Mouse (Mus musculus): ENCODE data around the gene BC004004.
A peak's percentile ranks its signal among the peaks of the same experiment; 100 is the strongest.
"Not testable (repeated sequence)": the region's sequence is repeated elsewhere in the genome, so short reads cannot be mapped to it uniquely, and the experiment has no call there.

The BC004004 gene

GRCm38 (mm10) chr17:29260501-29260900, 8.1 kb upstream of the BC004004 start:
- DNase-seq (ENCODE audit: low spot score), result no peak

DNA sequence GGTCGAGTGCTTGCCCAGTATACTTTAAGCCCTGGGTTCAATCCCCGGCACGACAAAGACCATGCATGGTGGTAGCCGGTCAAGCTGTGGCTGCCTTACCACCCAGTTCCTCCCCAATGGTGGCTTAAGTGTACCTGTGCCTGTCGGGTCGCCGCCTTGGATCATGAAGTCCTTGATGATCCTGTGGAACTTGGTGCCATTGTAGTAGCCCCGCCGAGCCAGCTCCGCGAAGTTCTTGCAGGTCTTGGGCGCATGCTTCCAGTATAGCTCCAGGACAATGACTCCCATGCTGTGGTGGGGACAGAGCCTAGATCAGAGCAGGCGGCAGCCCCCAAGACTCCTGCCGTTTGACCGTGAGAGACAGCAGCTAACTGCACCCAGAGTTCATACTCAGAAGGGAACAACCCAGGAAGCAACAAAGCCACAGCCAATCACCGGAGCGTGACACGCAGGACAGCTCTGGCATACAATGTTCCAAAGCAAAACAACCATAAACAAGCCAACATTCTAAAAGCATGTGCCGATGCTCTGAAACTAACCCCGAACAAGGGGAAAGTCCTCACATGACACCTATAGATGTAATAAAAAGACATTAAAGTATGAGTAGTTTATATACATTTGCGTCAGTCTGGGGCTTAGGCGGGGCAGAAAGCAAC, 6.9 kb upstream of the BC004004 start:
- no peak for DNase-seq (ENCODE audit: low spot score)

DNA sequence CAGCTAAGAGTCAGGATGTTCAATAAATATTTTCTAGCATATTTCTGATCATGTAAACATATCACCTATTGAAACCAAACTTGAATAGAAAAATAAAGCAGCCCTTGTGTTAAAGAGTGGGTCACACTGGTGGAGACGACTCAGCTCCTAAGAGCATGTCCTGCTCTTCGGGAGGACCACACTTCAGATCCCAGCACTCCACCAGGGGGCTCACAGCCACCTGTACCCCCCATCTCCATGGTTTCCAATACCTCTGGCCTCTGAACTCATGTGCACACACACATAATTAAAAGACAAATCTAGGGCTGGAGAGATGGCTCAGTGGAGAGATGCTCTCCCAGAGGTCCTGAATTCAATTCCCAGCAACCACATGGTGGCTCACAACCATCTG, 6.3 kb upstream of the BC004004 start:
- DNase-seq (ENCODE audit: low spot score), result no peak

DNA sequence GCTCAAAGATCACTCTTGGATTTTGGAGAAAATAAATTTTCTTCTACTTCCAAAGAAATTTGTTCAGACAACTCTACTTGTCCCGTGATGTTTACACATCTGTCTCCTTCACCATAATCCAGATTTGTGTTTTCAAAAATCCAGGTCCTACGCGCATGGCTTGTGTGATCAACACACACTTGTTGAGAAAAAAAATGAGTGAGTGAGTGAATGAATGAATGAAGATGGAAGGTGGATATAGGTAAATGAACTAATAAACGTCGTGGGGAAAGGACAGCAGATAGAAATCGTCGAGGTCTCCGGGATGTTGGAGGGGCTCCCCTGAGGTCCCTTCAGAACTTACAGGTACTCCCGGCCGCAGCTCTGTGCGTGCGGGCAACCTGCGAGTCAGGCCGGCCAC, 5.2 kb upstream of the BC004004 start:
- no peak for DNase-seq (ENCODE audit: low spot score)

- peak; percentile 83 for DNase-seq (ENCODE audit: low spot score)
These were observed 4.6 kb upstream of the BC004004 start, which contains the start of gene Ppil1 for GRCm38 (mm10) chr17:29263840-29264633. Ppil1 (minus strand) TSS chr17:29264186.

GRCm38 (mm10) chr17:29264760-29265159, 3.8 kb upstream of the BC004004 start:
- no peak for DNase-seq (ENCODE audit: low spot score)

DNA sequence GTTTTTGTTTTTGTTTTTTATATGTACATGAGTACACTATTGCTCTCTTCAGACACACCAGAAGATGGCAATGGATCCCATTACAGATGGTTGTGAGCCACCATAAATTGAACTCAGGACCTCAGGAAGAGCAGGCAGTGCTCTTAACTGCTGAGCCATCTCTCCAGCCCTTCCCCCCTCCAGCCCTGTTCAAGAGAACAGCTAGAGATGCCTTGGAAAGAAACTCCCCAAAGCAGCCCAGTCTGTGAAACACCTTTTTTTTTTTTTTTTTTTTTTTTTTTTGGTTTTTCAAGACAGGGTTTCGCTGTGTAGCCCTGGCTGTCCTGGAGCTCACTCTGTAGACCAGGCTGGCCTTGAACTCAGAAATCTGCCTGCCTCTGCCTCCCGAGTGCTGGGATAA, 1.5 kb upstream of the BC004004 start:
- DNase-seq (ENCODE audit: low spot score), result not testable (repeated sequence)

DNA sequence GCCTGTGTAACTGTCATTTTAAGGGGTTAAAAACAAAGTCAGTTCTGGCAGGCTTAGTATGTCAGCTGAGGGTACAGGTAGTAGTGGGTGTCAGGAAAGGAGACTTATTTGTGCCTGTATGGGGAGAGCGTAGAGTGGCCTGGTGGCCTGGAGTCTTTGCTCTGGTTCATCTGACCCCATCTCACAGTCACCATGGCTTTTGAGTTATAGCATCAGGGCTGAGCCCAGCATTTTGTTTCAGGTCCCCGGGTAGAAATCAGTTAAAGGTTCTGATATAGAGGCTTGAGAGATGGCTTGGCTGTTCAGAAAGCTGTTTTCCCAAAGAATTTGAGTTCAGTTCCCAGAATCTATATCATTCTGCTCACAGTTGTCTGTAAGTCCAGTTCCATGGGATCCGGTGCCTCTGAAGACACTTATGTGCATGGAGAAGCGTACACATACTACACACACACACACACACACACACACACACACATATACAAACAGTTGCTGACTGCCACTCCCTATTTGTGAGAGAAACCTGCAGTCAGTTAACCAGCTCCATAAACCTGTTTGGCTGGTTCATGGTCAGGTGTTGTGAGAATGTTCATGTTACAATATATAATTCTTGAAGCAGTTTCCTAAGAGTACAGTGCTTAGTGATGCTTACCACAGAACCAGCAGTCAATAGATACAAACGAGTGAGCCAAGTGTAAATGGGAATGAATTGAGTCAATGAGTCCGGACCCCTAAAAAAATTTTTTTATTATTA, 482 bp upstream of the BC004004 start:
- DNase-seq (ENCODE audit: low spot score), result peak; percentile 33

GRCm38 (mm10) chr17:29269349-29269706, 740 bp downstream of the BC004004 start:
- DNase-seq (ENCODE audit: low spot score), result no peak

DNA sequence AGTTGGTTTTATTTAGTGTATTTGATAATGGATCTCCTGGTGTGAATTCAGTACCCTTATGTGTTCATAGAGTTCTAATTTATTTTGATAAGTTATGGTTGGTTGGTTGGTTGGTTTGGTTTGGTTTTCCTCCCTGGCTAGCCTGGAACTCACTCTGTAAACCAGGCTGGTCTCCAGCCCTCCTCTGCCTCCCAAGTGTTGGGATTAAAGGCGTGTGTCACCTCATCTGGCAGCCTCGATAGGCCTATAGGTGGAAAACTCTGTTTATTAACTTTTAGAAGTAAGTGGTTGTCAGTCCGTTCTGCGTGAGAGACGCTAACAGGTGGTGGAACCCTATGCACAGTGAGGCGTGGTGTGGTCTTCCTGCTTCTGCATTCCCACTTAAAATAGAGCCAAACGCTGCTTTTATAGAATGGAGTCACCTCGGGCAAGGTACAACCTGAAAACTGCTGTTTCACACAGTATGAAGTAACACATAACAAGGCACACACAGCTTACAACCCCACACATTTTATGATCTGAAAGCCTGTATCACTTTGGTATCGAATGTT, 1.6 kb downstream of the BC004004 start:
- DNase-seq (ENCODE audit: low spot score), result no peak

DNA sequence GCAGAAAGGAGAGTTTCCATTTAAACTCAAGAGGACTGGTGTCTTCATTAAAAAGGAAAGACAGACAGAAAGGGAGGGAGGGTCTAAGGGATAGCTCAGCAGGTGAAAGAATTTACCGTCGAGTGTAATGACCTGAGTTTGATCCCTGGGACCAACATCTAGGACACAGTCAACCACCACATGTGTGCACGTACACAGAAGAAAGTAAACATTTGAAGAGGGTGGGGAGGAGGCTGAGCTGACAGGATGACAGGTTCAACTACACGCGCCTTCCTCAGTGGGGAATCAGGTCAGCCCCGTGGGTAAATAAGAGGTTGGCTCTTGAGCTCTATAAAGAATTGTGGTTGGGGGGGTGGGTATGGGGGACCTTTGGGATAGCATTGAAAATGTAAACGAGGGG, 4.6 kb downstream of the BC004004 start:
- DNase-seq (ENCODE audit: low spot score), result no peak

- no peak for DNase-seq (ENCODE audit: low spot score)
These were observed 5.3 kb downstream of the BC004004 start for GRCm38 (mm10) chr17:29273889-29274288.

- DNase-seq (ENCODE audit: low spot score), result no peak
These were observed 11.8 kb downstream of the BC004004 start for GRCm38 (mm10) chr17:29280422-29280821.

- no peak for DNase-seq (ENCODE audit: low spot score)
These were observed 13.0 kb downstream of the BC004004 start for GRCm38 (mm10) chr17:29281541-29281940.

- no peak for DNase-seq (ENCODE audit: low spot score)
These were observed 13.8 kb downstream of the BC004004 start for GRCm38 (mm10) chr17:29282216-29282952.

GRCm38 (mm10) chr17:29291793-29292192, 23.2 kb downstream of the BC004004 start:
- no peak for DNase-seq (ENCODE audit: low spot score)

- no peak for DNase-seq (ENCODE audit: low spot score)
These were observed 24.4 kb downstream of the BC004004 start for GRCm38 (mm10) chr17:29292996-29293395.

- DNase-seq (ENCODE audit: low spot score), result no peak
These were observed 25.4 kb downstream of the BC004004 start for GRCm38 (mm10) chr17:29293807-29294605.

DNA sequence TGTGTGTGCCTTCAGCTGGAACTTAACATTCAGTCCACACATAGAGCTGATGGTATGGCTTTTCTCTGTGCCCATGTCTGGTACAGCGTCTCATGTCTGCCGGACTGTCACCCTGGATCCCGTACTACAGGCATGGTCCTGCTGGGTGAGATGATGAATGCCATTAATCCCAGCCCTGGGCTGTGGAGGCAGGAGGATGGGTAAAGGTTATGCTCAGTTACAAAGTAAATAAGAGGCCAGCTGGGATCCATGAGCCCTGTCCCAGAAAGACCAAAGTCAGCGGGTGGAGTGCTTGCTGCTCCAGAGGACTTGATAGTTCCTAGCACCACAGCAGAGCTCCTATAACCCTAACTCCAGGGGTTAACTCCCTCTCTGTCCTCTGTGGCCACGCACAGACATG, 27.2 kb downstream of the BC004004 start:
- no peak for DNase-seq (ENCODE audit: low spot score)

DNA sequence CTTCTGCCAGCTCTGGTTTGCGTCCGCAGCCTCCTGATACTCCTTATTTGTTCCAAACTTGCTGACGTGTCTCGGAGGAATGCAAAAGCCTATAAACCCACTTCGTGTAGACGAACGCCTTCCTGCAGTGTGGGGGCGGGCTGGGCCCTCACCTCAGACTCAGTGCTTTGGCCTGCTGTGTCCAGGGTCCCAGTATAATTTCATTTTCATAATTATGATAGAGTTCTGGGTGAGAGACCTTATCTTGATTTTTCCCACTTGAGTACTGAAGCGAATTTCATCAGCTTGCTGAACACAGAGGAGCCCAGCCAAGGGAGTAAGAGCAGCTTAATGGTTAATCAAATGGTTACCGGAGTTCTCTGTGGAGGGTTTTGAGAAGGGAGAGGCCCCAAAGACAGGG, 28.7 kb downstream of the BC004004 start:
- no peak for DNase-seq (ENCODE audit: low spot score)

DNA sequence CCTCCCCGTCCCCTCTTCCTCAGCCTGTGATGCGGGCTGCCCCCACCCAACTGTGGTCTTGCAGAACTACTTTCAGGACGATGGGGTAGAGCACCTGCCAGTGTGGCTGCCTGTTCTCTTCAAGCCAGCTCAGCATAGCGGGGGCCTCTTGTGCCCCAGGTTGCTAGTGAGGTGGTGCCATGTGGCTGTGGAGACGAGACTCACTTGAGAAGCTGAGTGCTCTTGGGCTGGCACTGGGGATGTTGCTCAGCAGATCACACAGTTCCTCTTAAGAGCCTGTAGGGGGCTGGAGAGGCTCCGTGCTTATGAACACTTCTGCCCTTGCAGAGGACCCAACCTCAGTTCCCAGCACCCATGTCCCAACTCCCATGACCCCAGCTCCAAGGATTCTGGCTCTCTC, 29.2 kb downstream of the BC004004 start:
- DNase-seq (ENCODE audit: low spot score), result no peak

All from urinary bladder, postnatal 25 days (tissue).